Mouse (Mus musculus): Measurements from ENCODE around the gene Arhgef28.

- TF ChIP-seq CTCF (IDR thresholded peaks at IDR 0.05; ENCODE audit: control insufficient read depth, insufficient read depth, insufficient read length) (no peak), MAX (IDR thresholded peaks at IDR 0.05) (no peak), MYOD1 (IDR thresholded peaks at IDR 0.05; ENCODE audit: control insufficient read depth, insufficient read length, low read depth) (no peak), MYOG (IDR thresholded peaks at IDR 0.05; ENCODE audit: control insufficient read depth, extremely low read depth, insufficient read length) (no peak)
These were observed 266.6 kb downstream of the Arhgef28 start for GRCm38 (mm10) chr13:97939433-97940160.

Measured in C2C12 (cell line).